Mouse (Mus musculus) heart, postnatal 0 days (tissue): Measurements from ENCODE around the gene Med17.

Experiments
- CTCF ChIP-seq: IDR thresholded peaks from 2 replicates; pipeline ENCODE4 v1.5.1; 2016; ENCODE audit warnings: antibody characterized with exemption, control low read depth, low read depth
- EP300 ChIP-seq: IDR thresholded peaks from 2 replicates; pipeline ENCODE4 v1.6.1; 2016; ENCODE audit warnings: antibody characterized with exemption, low read depth

DNA sequence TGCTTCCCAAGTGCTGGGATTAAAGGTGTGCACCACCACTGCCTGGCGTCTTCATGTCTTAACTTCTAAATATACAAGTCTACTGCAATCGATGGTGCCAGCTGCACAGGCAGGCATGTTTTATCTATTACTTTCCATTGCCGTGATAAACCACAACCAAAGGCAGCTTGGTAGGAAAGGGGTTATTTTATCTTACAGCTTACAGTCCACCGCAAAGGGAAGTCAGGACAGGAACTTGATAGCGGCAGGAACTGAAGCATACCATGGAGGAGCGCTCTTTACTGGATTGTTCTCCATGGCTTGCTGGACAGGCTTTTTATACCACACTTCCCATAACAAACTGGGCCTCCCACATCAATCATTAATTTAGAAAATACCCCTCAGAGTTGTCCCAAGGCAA, 9.5 kb upstream of the Med17 start:
- TF ChIP-seq EP300 (no peak), CTCF (no peak)
